Mouse (Mus musculus): Measurements from ENCODE around the gene Chst5. TPM values are rescaled to one million over a fixed set of nuclear protein-coding genes. Genes with fewer than 3 reads are reported as not detected.

Gene Chst5
- total and polyA plus RNA-seq, 2 experiments from 2014 or later = 2.9 to 3.4 TPM

DNA sequence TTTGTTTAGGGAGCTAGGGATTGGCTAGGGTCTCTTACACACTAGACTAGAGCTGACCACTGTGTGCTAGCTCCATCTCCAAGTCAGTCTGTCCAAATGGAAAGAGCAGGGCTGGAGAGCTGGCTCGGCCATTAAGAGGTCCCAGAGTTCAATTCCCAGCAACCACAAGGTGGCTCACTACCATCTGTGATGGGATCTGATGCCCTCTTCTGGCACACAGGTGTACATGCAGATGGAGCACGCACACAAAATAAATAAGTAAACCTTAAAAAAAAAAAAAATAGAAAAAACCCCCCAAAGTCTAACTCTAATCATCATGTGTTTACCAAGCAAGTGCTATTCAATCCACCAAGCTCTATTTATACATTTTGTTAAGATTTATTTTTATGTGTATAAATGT is 9.4 kb upstream of the Chst5 start:
- ATAC-seq (ENCODE audit: low FRiP score) = no peak
- H3K4me3 ChIP-seq (ENCODE audit: low read depth, low read length) = no peak overlapping the region
- no peak overlapping the region for H3K4me2 ChIP-seq (ENCODE audit: low read depth, low read length, poor library complexity, severe bottlenecking)
- no peak overlapping the region for H3K27ac ChIP-seq (ENCODE audit: low read depth, low read length)
- no peaks in the 10 kb centered on the region for H3K4me1 ChIP-seq (ENCODE audit: insufficient read depth, low read length)
- no peaks in the 10 kb centered on the region for H3K27me3 ChIP-seq (ENCODE audit: insufficient read depth, low read length)
- H3K9me3 ChIP-seq (ENCODE audit: low read length) = no peaks in the 10 kb centered on the region
- WGBS = 88% methylated on average over 2 of the region's 2 CpGs
- peaks cover 17% of the 10 kb centered on the region for H3K36me3 ChIP-seq (ENCODE audit: insufficient read depth, low read length)
- DNase-seq (ENCODE audit: low spot score) = no peak
- H3K9ac ChIP-seq (replicated peaks; ENCODE audit: low read length, poor library complexity, severe bottlenecking) = no peak overlapping the region
- peak; percentile 36 for TF ChIP-seq CTCF (IDR thresholded peaks at IDR 0.05)

DNA sequence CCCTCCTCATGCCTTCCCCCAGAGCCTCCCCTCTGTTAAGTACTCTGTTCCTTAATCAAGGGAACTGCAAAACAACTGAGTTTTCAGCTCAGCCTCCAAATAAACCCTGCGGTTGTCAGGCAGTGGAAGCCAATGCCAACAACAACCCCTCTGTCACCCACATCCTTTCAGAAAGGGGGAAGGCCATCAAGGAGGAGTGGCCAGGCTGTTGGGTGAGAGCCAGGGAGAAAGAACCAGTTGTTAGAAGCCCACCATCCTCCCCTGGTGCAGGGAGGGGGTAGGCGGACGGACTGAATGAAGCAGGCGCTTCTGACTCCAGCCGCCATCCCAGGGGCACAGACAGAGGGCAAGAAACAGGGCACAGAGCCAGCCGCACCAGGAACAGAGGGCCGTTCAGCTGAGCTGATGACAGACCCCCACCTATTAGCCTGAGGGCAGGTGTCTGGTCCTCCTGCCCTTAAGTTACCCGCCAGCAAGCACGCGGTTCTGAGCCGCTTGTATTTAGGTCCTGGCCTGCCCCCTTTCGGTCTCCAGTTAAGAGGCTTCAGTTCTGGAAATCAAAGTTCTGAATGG is 2.7 kb upstream of the Chst5 start:
- Histone ChIP-seq H3K36me3 (ENCODE audit: insufficient read depth, low read length) (peaks cover 11% of the 10 kb centered on the region), H3K4me2 (ENCODE audit: low read depth, low read length, poor library complexity, severe bottlenecking) (no peak overlapping the region), H3K4me1 (ENCODE audit: insufficient read depth, low read length) (0 out of 2 replicates have a peak, but pooled peaks cover 3% of the 10 kb centered on the region), H3K27ac (ENCODE audit: low read depth, low read length) (no peak overlapping the region), H3K9me3 (ENCODE audit: low read length) (no peaks in the 10 kb centered on the region), H3K9ac (replicated peaks; ENCODE audit: low read length, poor library complexity, severe bottlenecking) (no peak overlapping the region), H3K27me3 (ENCODE audit: insufficient read depth, low read length) (no peaks in the 10 kb centered on the region), H3K4me3 (ENCODE audit: low read depth, low read length) (no peak overlapping the region)
- WGBS = 37% methylated on average over 12 of the region's 12 CpGs
- DNase-seq (ENCODE audit: low spot score) (peak; percentile 88), ATAC-seq (ENCODE audit: low FRiP score) (peak; percentile 79)
- peak; percentile 53 for TF ChIP-seq CTCF (IDR thresholded peaks at IDR 0.05)

DNA sequence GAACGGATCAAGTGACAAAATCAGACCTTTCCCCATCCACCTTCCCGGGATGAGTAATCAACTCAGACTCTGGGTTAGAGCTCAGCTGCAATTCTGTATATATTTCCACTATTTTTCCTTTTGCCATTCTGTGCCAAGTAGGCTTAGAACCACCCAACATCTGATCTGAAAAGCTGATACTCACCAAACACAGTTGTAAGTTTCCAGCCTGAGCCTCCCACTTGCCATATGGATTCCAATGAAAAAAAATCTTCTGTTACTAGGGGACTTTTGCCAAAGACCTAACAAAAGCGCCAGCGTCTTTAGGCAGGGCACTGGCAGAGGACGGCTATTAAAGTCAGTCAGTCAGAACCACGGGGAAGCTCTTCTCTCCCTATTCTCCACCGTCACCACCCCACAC is 1.3 kb upstream of the Chst5 start:
- Histone ChIP-seq H3K4me2 (ENCODE audit: low read depth, low read length, poor library complexity, severe bottlenecking) (no peak overlapping the region), H3K9ac (replicated peaks; ENCODE audit: low read length, poor library complexity, severe bottlenecking) (no peak overlapping the region), H3K9me3 (ENCODE audit: low read length) (no peaks in the 10 kb centered on the region), H3K36me3 (ENCODE audit: insufficient read depth, low read length) (peaks cover 9% of the 10 kb centered on the region), H3K4me1 (ENCODE audit: insufficient read depth, low read length) (0 out of 2 replicates have a peak, but pooled peaks cover 3% of the 10 kb centered on the region), H3K4me3 (ENCODE audit: low read depth, low read length) (no peak overlapping the region), H3K27me3 (ENCODE audit: insufficient read depth, low read length) (no peaks in the 10 kb centered on the region), H3K27ac (ENCODE audit: low read depth, low read length) (no peak overlapping the region)
- no peak for TF ChIP-seq CTCF (IDR thresholded peaks at IDR 0.05)
- ATAC-seq (ENCODE audit: low FRiP score) (no peak), DNase-seq (ENCODE audit: low spot score) (peak; percentile 30)
- 37% methylated on average over 7 of the region's 7 CpGs for WGBS

DNA sequence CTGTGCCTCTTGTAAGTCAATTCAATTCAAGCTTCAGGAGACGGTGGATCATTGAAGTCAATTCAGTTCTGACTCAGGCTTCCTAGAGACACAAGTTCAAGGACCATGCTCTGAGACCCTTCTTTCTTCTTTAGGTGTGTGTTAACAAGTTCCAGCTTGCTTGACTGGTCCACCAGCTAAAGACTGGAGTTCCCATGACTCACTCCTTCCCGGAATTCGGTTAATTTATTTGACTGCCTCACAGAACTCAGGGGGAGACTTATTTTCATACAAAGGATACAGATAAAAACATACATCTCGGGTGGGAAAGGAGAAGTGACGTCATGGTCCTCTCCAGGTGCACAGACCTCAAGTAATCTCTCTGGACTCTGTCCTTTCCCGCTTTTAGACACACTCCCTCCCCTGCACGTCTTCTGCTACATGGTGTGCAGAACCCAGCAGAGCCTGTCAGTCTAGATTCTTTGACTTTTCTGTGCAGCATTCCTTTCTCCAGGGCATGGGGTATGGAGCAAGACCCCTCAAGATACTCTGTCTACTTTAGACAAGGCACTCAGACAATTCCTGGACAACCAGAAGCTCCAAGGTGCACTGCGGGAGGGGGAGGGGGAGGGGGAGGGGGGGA is 4.6 kb downstream of the Chst5 start:
- Histone ChIP-seq H3K27me3 (ENCODE audit: insufficient read depth, low read length) (no peaks in the 10 kb centered on the region), H3K4me3 (ENCODE audit: low read depth, low read length) (no peak overlapping the region), H3K9me3 (ENCODE audit: low read length) (no peaks in the 10 kb centered on the region), H3K9ac (replicated peaks; ENCODE audit: low read length, poor library complexity, severe bottlenecking) (no peak overlapping the region), H3K27ac (ENCODE audit: low read depth, low read length) (no peak overlapping the region), H3K36me3 (ENCODE audit: insufficient read depth, low read length) (no peaks in the 10 kb centered on the region), H3K4me2 (ENCODE audit: low read depth, low read length, poor library complexity, severe bottlenecking) (no peak overlapping the region), H3K4me1 (ENCODE audit: insufficient read depth, low read length) (0 out of 2 replicates have a peak, but pooled peaks cover 3% of the 10 kb centered on the region)
- ATAC-seq (ENCODE audit: low FRiP score) (no peak), DNase-seq (ENCODE audit: low spot score) (no peak)
- WGBS = 75% methylated on average over 7 of the region's 8 CpGs
- TF ChIP-seq CTCF (IDR thresholded peaks at IDR 0.05) = no peak

DNA sequence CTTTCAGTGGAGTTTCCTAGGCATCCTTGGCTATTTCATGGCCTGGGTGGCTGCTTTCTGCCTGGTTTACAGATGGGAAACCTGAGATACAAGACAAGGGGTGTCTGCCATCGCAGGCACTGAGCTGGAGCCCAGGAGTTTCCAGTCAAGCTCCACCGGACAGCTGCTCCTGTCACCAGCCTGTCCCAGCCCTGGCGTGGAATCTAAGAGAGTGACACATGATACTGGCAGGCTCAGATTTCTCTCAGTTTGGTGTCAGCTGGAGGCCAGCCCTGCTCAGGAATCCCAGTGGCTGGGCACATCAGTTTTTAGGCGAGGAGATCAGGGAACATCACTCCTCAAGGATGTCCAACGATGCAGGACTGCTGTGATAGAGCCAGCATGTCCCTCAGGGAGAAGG is 8.2 kb downstream of the Chst5 start:
- TF ChIP-seq CTCF (IDR thresholded peaks at IDR 0.05) = no peak
- no peaks in the 10 kb centered on the region for H3K36me3 ChIP-seq (ENCODE audit: insufficient read depth, low read length)
- ATAC-seq (ENCODE audit: low FRiP score) = no peak
- no peak overlapping the region for H3K4me3 ChIP-seq (ENCODE audit: low read depth, low read length)
- no peak overlapping the region for H3K9ac ChIP-seq (replicated peaks; ENCODE audit: low read length, poor library complexity, severe bottlenecking)
- H3K27me3 ChIP-seq (ENCODE audit: insufficient read depth, low read length) = no peaks in the 10 kb centered on the region
- WGBS = 39% methylated on average over 5 of the region's 5 CpGs
- no peak for DNase-seq (ENCODE audit: low spot score)
- no peaks in the 10 kb centered on the region for H3K4me1 ChIP-seq (ENCODE audit: insufficient read depth, low read length)
- no peaks in the 10 kb centered on the region for H3K9me3 ChIP-seq (ENCODE audit: low read length)
- no peak overlapping the region for H3K27ac ChIP-seq (ENCODE audit: low read depth, low read length)
- no peak overlapping the region for H3K4me2 ChIP-seq (ENCODE audit: low read depth, low read length, poor library complexity, severe bottlenecking)

DNA sequence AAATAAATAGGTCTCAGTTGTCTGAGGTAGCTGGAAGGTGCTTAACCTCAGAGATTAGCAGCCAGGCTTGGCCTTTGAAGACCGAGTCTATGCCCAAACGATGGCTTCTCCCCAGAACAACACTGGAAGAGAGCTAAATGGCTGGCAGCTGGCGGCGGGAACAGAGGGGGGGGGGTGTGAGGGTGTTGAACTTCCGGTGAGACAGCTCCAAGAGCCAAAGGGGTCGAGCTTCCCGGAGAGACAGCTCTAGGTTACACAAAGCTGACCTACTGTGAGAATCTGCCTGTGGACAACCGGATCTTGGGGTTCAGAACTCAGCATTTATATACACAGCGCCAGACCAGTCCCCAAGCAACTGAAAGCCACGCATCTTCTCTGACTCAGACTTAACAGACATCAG is 11.7 kb downstream of the Chst5 start:
- Histone ChIP-seq H3K27me3 (ENCODE audit: insufficient read depth, low read length) (no peaks in the 10 kb centered on the region), H3K4me2 (ENCODE audit: low read depth, low read length, poor library complexity, severe bottlenecking) (no peak overlapping the region), H3K4me3 (ENCODE audit: low read depth, low read length) (no peak overlapping the region), H3K27ac (ENCODE audit: low read depth, low read length) (no peak overlapping the region), H3K9me3 (ENCODE audit: low read length) (no peaks in the 10 kb centered on the region), H3K9ac (replicated peaks; ENCODE audit: low read length, poor library complexity, severe bottlenecking) (no peak overlapping the region), H3K36me3 (ENCODE audit: insufficient read depth, low read length) (no peaks in the 10 kb centered on the region), H3K4me1 (ENCODE audit: insufficient read depth, low read length) (no peaks in the 10 kb centered on the region)
- TF ChIP-seq CTCF (IDR thresholded peaks at IDR 0.05) = no peak
- ATAC-seq (ENCODE audit: low FRiP score) (no peak), DNase-seq (ENCODE audit: low spot score) (no peak)
- WGBS = 37% methylated on average over 10 of the region's 10 CpGs

All from midbrain, postnatal 0 days (tissue).